Mouse (Mus musculus) heart, adult 8-10 months (tissue): ENCODE measurements around the gene Brip1. TPM values are rescaled to one million over a fixed set of nuclear protein-coding genes. Genes with fewer than 3 reads are reported as not detected.

Experiments
- DNase-seq: peaks from one replicate; pipeline ENCODE4 v3.0.0; 2022; ENCODE audit warnings: low spot score
- total RNA-seq, 4 experiments: library from RNA; stranded (reverse); gene quantifications; 2 replicates each; pipeline ENCODE4 v1.2.4; 2022

The Brip1 gene
- total RNA-seq, 4 experiments from 2014 or later: 0.16 to 0.37 (median 0.28) TPM

DNA sequence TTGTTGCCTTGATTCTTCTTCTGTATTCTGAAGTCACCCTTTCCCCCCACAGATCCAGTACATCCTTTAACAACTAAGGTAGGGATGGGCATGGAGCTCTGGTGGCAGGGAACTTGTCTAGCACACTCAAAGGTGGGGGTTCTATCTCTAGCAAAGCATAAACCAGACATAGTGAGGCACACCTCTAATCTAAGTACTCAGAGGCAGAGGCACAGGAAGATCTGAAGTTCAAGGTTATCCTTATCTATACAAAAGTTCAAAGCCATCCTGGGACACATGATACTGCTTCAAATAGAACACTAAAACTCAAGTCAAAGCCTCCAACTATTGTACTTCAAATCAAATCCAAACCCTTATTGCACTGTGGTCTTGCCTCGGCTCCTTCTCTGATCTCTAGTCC is 85.0 kb downstream of the Brip1 start:
- no peak for DNase-seq

DNA sequence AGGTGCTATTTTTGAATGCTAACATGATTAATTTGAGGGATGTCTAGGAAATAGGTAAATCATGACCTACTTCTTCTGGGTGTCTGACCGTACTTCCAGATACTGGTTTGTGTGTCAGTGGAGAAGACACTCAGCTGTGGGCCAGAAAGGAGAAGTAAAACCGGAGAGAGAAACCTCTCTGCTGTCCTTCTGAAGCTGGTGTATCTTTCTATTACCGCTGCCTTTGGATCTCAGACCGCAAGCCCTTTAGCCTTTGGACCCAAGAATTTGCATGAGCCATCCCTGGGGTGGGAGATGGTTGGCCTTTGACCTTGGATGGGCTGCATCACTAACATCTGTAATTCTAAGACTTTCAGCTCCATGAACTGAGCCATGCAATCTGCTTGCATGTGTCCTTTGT is 93.7 kb downstream of the Brip1 start:
- no peak for DNase-seq

DNA sequence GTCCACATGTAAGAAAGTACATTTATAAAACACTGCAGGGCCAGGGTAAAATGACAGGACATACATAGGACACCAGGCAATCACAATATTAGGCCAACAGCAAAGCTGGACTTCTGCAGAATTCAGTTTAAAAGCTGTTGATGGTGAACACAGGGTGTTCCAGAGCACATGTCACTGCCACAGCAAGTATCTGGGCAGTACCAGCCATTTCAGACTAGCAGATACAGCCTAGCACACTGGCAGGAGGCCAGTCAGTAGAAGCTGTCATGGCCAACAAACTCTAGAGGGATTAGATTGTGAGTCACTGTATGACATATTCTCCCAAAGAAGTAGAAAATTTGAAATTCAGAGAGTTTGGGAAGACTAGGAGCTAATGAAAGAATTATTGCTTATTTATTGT is 94.4 kb downstream of the Brip1 start:
- DNase-seq: no peak

DNA sequence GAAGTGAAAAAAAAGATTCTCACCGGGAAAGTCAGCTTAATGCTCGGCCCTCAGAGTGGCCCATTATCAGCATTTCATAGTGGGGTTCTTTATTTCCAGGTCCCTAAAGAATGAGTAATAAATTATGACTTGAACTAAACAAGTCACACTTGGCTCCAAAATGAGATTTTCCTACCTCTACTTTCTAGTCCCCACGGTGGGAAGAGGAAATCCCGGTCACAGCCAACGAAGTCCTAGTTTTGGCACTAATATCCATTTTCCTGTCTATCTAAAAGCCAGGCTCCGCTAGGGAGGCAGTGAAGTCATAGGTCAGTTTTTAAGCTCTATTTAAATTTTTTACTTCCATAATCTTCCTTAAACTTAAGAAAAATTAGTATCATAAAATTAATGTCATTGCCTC is 99.8 kb downstream of the Brip1 start:
- peak; percentile 14 for DNase-seq

DNA sequence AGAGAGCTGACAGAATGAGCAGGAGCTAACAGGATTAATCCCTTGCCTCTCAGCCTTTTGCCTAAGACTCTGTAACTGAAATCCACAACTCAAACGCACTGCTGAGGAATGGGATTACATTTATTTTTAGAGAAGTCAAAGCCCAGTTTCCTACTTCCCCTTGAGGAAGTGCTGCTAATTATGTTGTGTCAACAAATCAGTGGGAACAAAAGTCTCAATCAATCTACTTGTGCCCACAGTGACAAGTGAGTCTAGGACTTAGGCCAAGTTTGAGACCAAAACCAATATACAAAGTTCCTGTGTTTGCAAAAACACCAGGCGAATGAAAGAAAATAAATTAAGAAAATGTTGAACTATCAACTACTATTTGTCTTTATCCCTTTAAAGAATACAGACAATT is 101.7 kb downstream of the Brip1 start:
- no peak for DNase-seq

DNA sequence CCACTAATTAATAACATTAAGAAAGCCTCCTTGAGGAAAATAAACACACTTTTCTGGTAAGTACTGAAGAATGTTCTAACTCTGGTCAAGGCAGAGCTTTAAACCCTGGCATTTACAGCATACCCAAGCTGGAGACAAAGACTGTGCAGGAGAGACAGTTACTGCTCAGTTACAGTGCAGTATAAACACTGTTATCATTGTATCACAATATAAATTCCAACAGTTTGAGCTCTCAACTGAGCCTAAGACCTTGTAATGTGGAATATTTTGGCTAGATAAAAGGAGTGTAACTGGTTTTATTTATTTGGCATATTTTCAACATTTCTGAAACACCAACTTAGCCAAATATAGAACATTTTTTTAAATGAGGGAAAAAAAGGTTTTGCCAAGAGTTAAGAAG is 112.2 kb downstream of the Brip1 start:
- DNase-seq: no peak

DNA sequence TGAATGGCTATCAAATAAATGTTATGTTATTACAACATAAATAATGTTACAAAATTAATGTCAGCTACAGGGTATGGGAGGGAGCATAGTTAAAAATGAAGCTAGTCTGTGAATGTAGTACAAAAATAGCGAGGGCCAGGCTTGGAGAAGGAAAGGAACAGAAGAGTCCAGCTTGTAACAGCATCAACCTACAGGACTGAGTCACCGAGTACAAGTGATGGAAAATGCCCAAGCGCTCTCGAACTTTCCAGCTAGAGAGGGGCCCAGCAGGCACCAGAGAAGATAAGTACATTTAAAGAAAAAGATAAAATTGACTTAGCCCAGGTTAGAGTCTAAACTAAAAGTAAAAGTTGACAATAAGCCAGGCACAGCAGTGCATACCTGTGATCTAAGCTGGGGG is 116.5 kb downstream of the Brip1 start:
- no peak for DNase-seq

DNA sequence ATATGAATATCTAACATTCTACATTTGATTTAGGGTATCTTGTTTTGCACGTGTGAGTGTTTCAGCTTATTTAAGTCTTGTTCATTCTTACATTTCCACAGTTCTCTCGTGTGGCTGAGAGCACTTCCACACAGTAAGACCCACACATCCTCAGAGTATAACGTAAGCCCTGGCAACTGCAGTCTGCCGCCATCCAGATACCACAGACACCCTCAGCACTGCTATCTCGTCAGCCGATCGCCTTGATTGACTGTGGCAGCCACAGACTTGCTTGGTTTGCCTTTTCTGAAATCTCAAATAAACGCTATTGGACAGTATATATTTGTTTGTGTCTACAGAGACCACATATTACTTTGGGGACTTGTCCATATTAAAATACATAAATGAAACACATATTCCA is 123.0 kb downstream of the Brip1 start:
- DNase-seq: no peak

DNA sequence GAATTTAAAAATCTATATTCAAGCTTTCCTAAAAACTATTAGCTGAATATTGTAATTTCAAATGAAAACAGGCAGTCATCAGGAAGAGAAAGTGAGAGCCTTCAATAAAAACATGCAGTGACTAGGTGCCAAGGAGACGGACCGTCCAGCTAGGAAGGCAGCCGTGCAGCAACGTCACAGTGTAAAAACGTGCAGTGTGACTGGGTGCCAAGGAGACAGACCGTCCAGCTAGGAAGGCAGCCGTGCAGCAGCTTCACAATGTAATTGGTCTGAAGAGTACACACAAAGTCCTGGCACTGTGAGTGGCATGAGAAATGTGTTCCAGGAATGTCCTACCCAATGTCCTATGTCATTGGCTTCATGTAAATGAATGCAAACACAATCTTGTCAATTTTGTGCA is 124.0 kb downstream of the Brip1 start:
- no peak for DNase-seq

DNA sequence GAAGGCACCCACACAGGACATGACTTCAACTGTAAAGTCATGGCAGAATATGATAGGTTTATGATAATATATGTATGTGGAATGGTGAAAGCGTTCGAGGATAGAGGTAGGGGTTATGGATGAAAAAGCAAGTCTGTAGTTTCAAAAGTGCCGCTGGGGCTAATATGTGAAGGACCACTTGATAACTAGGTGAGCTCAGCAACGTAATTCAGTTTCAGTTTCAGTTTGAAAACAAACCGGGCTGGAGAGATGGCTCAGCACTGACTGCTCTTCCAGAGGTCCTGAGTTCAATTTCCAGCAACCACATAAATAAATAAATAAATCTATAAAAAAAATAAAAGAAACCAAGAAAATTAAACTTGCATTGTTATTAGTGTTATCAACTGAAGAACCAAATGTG is 124.6 kb downstream of the Brip1 start:
- DNase-seq: no peak

DNA sequence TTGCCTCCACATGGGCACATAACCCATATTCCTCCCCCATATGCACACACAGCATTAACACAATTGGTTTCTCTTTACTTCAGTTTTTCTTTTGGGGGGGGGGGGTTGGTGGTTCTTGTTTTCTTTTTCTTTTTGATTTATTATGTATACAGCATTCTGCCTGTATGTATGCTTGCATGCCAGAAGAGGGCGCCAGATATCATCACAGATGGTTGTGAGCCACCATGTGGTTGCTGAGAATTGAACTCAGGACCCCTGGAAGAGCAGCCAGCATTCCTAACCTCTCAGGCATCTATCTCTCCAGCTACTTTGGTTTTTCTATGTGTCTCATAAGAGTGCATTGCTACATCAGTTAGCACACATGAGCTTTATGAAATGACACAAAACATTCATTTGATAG is 125.6 kb downstream of the Brip1 start:
- no peak for DNase-seq

DNA sequence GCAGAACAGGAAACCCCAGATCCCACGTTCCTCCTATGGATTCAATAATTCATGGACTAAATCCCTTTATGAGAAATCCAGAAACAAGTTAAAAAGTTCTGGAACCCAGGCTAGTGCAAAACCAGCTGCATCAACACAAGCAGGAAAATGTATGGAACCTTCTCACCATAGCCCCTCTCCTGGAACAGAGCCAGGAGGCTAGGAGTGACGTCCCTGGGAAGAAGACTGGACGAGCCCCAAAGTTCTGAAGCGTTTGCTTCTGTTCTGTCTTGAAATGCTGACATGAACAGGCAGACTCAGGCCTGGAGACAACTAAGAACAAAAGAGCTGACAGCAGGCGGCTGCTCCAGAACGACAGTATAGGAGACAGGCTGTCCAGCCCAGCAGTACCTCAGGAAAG is 132.3 kb downstream of the Brip1 start:
- DNase-seq: no peak

DNA sequence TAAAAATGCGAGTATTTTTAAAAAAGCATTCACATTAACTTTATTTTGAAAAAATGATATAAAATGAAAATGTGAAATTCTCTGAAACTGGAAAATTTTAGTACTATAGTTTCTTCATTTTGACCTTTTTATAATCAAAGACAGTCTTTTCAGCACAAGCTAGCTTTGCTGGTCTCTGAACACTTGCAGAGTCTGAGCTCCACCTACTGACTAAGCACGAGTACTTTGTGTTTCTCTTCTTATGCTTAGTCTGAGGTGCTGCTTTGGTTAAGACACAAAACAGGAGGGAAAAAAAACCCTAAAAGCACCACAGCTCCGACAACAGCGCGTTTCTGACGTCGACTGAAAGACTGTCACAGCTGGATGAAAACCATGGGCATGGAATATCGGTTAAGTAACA is 133.8 kb downstream of the Brip1 start:
- no peak for DNase-seq

DNA sequence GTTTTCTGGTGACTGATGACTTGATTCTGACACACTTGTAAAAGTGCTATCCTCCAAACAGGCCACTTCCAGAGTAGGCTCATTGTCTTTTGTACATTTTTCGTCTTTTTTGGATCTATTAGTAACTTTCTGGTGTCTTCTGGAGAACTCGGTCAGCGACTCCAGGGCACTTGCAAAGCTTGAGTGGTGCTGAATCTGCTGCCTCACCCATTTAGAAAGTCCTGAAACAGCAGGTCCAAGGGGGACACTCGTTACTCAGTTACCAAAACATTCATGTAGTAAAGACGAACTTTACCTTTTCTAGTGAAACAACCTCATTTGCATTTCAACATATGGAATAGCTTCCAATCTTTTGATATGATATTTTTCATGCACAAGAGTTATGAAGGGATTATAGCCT is 136.1 kb downstream of the Brip1 start:
- no peak for DNase-seq

DNA sequence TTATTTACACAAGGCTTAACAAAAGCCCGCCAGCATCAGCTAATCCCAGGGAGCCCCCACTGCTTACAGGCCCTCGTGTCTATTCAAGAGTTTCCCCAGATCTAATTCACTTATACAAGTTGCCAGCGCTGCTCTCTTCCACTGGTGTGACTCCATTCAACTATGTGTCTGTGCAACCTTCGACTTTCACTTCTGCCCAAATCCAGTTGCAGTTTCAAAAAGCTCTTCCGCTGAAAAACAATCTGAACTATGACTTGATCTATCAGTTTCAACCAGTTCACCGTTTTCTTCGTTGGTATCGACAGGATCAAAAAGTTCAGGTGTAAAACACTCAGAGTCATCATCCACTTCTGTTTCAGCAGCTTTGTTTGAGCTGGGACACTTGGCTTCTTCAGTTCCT is 139.8 kb downstream of the Brip1 start:
- DNase-seq: no peak

DNA sequence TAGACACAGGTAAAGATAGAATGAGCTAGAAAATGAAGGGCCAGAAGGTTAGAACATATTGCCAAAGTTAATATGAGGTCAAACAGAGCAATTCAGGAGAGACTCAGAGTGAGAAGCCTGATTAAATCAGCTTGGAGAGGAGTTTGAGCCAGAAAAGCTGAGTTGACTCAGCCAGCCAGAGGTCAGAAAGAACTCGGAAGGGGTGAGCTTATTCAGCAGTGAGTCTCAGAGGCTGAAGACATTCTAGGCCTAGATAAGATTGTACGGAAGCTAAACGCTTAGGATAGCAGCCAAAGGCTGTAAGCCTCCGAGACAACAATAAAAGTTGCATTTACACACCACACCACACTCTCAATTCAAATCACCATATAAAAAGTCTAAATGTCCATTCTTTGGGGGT is 141.9 kb downstream of the Brip1 start:
- DNase-seq: peak; percentile 15

DNA sequence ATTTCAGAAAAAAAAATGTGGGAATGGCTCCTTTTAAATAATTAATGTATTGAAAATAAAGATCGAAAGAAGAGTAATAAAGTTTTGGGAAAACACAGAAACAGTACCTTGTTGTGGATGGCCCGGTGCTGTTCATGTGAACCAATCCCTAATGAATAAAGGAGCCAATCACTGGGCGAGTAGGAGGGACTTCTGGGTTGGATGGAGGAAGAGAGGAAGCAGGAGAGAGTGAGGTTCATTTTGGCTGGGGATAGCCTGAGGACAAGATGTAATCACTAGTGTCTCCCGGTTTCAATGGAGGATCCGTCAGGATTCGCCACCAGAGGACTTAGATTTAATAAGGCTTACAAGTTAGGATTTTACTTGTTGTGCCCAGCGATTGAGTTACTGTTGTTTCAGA is 145.2 kb downstream of the Brip1 start:
- no peak for DNase-seq

DNA sequence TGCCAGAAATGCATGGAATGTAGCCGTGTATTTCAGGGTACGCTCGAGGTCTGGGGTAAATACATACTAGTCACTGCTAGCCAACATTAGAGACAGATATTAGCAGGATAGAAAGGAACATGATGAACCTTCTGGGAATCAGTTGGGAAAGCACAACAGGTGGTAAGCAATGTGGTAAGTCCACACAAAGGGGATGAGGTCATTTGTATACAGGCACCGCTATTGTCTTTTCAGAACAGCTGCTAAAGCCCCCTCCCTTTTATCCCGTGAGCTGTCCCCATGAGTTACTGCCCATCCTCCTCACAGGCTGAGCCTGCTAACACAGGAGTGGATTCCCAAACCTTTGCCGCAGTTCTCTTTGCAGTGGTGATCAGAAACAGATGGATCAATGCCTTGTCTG is 149.6 kb downstream of the Brip1 start:
- DNase-seq: no peak

DNA sequence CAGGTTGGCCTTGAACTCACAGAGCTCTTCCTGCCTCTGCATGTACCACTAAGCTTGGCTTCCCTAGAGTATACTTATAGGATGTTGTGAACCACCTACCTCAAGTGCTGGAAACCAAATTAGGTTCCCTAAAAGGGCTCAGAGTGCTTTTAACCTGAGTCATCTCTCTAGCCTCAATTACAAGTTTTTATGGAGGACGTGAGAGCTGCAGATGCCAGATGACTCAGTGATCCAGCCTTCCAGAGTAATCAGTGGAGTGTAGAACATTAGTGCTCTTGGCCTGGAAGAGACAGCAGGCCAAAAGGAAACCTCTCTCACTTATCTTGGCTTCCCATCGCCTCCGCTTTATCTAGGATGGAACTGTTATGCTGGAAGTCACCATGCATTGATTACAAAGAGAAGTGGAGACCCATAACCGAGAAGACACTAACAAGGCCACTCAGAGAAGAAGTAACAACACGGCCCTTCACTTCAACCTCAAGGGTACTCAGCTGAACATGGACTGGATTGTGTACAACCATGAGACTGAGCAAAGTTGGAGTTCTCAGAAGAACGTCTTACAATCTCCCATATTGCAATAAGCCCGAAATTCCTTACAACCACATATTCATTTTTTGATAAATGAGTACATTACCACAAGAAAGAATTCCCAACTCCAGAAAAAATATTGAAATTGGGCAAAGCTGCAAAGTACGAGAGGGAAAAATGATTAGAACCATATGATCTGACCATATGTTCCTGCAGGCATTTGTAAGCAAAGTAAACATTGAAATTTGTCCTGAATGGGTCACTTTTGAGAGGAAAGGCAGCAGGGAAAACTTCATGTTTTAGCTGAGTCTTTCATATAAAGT is 150.3 kb downstream of the Brip1 start:
- peak; percentile 11 for DNase-seq

DNA sequence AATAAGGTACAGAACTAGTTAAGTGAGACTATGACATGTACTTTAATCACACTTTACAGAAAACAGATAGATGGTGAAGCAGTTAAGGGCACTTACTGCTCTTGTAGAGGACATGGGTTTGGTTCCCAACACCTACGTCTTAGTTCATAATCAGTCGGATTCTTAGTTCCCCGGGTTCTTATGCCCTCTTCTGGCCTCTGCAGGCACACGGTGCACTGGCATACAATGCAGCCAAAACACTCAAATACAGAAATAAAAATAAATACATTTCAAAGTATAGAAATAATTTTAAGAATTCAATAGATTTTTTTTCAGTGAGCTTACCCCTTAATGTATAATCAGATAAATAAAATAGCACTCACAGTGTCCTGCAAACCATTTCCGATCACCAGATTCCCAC is 161.0 kb downstream of the Brip1 start:
- no peak for DNase-seq

DNA sequence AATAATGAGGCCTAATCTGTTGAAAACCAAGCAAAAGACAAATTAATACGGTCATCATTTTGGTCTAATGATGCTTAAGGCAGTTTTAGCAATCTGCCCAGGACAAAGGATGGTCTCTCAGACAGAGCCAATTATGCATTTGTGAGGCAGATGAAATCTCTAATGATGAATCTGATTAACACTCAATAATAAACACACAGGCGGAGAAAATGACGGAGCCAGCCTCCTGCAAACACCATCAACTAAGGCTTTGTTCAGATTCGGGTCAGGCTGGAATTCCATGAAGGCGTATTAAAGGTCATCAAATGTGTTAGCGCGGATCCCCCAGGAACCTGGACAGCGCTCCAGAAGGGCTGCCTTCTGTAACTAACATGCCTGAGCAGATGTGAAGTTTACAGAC is 161.6 kb downstream of the Brip1 start:
- no peak for DNase-seq

DNA sequence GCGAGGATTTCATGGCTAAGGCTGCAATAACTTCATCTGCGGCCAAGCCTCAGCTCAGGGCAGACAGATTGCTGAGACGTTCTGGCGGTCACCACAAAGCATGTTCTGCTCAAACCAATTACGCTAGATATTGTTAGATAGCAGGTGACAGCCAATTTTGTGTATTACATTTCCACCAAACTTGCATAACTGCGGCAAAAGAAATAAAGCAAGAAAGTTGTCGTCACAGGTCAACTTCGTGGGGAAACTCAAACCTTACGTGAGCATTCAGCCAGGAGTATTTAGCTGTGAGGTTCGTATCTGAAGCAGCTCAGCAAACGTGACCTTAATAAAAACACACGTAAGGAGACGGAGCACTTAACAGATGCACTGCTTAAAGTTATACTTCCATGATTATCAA is 162.3 kb downstream of the Brip1 start:
- DNase-seq: no peak

DNA sequence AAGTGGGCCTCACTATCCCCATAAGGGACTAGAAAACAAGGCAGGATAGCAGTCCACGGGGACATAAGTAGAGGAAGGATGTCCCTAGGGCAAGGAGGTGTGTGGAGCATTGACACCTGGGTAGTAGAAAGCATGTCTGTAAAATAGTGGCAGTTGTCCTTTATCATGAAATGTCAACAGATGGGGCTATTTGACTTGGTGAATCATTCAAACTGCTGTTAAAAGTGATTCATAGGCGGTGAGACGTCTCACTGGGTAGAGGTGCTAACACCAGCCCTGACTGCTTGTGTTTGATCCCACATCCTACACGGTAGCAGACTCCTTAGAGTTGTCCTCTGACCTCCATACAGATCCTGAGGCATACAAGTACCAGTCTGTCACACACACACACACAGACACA is 168.1 kb downstream of the Brip1 start:
- DNase-seq: no peak

DNA sequence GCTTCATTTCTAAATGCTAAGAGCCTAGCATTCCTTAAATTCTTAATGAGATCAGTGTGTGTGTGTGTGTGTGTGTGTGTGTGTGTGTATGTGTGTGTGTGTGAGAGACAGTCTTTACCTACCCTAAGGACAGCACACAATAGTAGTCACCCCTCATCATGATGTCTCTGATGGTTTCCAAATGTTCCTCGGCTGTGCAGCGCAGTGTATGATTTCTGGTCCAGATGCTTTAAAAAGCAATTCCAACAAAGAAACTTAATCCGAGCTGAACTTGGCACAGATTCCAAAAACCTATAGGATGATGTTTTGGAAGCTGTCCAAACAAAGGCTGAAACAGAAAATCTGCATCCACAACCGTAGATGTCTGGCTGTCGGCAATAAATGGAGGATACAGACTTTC is 173.0 kb downstream of the Brip1 start:
- no peak for DNase-seq
